Mouse (Mus musculus) spleen, adult 2 months (tissue): Measurements from ENCODE around the gene Gm28230. TPM values are rescaled to one million over a fixed set of nuclear protein-coding genes. Genes with fewer than 3 reads are reported as not detected.

ENCODE experiments used
- DNase-seq, 2 experiments: peaks; one replicate each; pipeline versions ENCODE4 v3.0.0 to v3.0.0-alpha.2; 2012 to 2021; ENCODE audit warnings: low spot score in 2 of 2, low read depth in 1 of 2
- H3K27ac ChIP-seq: fragments of 200-500 bp; 2 replicates; pipeline ENCODE4 v1.5.1; 2012; ENCODE audit warnings: low read length, inconsistent platforms; ENCODE audit not compliant: insufficient read depth
- H3K27me3 ChIP-seq: fragments of 200-500 bp; 2 replicates; pipeline ENCODE4 v1.6.1; 2012; ENCODE audit warnings: mild to moderate bottlenecking, moderate library complexity, low read length, inconsistent platforms; ENCODE audit not compliant: control insufficient read depth, insufficient read depth
- H3K36me3 ChIP-seq: fragments of 200-500 bp; 2 replicates; pipeline ENCODE4 v1.6.1; 2012; ENCODE audit warnings: mild to moderate bottlenecking, low read length, inconsistent platforms; ENCODE audit not compliant: control insufficient read depth, insufficient read depth
- H3K4me1 ChIP-seq: fragments of 200-500 bp; 2 replicates; pipeline ENCODE4 v1.6.1; 2011; ENCODE audit warnings: inconsistent platforms; ENCODE audit not compliant: control insufficient read depth, insufficient read depth, insufficient read length
- H3K4me3 ChIP-seq: fragments of 200-500 bp; 2 replicates; pipeline ENCODE4 v1.5.1; 2011; ENCODE audit warnings: mild to moderate bottlenecking, inconsistent platforms; ENCODE audit not compliant: insufficient read depth, insufficient read length; ENCODE audit errors: extremely low read depth
- CTCF ChIP-seq: fragments of 200-500 bp; IDR thresholded peaks from 2 replicates; pipeline ENCODE4 v1.5.1; 2011; ENCODE audit warnings: mild to moderate bottlenecking, inconsistent platforms; ENCODE audit not compliant: insufficient read depth, insufficient read length, insufficient replicate concordance; ENCODE audit errors: extremely low read depth
- POLR2A ChIP-seq: fragments of 200-500 bp; IDR thresholded peaks from 2 replicates; pipeline ENCODE4 v1.6.1; 2011; ENCODE audit warnings: low read depth, low read length, inconsistent platforms
- WGBS: fragments of 180-500 bp; shearing (Covaris S2); methylation state at CpG from one replicate; pipeline ENCODE4 v1.1.7; 2018; 5-methylcytosine and 5-hydroxymethylcytosine counted together
- polyA plus RNA-seq: library from polyadenylated mRNA; depleted of rRNA; stranded (reverse); fragments of >200 nt; gene quantifications from 2 replicates; pipeline ENCODE4 v1.2.3, GENCODE M21; 2012

Gm28230 gene
- polyA plus RNA-seq, 1 experiment = not detected

- Histone ChIP-seq H3K4me1 (peaks cover 7% of the 10 kb centered on the region; the same call in 1 of the 2 replicates), H3K27ac (no peak overlapping the region), H3K27me3 (peaks cover 14% of the 10 kb centered on the region), H3K4me3 (no peak overlapping the region), H3K36me3 (no peaks in the 10 kb centered on the region)
- 17% methylated on average over 1 of the region's 1 CpGs for WGBS
- DNase-seq = no peak
- TF ChIP-seq POLR2A (no peak), CTCF (no peak)
These were observed 33.6 kb downstream of the Gm28230 start for GRCm38 (mm10) chr2:74760146-74760545.

DNA sequence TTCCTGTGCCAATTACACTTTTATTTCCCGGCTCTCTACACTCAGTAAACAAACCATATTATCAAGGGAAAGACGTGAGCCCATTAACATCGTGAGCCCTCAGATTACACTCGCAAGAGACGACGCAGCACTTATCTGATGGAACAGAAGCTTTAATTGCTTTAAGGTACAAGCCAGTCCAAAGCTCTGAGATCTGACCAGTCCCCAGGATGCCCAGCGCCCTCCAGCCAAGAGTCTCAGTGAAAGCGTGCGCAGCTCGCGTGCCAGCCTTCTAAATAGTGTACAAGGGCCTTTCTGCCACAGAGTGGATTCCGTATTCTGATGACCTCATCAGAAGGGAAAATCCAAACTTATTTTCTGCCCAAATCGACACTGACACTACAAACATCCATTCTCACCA is 35.4 kb downstream of the Gm28230 start:
- 11% methylated on average over 13 of the region's 13 CpGs for WGBS
- DNase-seq = no peak
- TF ChIP-seq CTCF (no peak), POLR2A (no peak)

DNA sequence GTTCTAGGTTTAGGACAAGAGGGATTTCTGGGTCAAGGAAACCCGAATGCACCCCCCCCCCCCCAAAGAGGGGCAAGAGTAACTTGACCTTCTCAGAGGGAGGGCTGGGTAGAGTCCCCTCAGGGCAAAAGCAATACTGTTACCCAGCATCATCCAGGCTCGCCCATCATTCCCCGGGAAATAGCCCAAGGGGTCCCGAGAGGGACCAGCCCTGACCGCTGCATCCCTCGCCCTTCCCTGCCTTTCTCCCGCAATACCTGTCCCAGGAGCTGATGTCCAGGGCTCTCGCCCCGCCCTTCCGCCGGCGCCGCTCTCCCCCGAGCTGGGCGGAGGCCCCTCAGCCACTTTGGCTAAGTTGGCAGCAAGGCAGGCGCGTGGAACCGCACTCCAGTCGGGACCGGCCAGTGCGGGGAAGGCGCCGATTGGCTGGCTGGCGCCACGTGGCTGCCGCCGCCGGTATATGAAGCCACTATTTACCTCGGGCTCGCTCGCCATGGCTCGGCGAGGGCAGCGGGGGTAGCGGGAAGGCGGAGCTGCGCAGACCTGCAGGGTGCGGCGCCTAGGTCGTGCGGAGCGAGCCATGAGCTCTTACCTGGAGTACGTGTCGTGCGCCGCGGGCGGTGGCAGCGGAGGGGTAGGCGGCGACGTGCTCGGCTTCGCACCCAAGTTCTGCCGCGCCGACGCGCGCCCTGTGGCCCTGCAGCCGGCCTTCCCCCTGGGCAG is 36.2 kb downstream of the Gm28230 start, which contains the start of gene Hoxd1:
Hoxd1 (plus strand) TSS at position 459 of the 723 bp plus-strand sequence.
- Histone ChIP-seq H3K27ac (no peak within 1 kb of the TSS), H3K36me3 (no peaks in the 10 kb centered on the region), H3K27me3 (peaks cover 14% of the 10 kb centered on the region), H3K4me1 (peaks cover 7% of the 10 kb centered on the region; the same call in 1 of the 2 replicates), H3K4me3 (no peak within 1 kb of the TSS)
- DNase-seq = no peak
- TF ChIP-seq CTCF (no peak), POLR2A (no peak)
- 6% methylated on average over 56 of the region's 61 CpGs for WGBS

More for the DNA sequence above, 35.4 kb downstream of the Gm28230 start:
- Histone ChIP-seq H3K27me3 (peaks cover 14% of the 10 kb centered on the region), H3K4me1 (peaks cover 7% of the 10 kb centered on the region; the same call in 1 of the 2 replicates), H3K4me3 (no peak overlapping the region), H3K27ac (no peak overlapping the region), H3K36me3 (no peaks in the 10 kb centered on the region)

DNA sequence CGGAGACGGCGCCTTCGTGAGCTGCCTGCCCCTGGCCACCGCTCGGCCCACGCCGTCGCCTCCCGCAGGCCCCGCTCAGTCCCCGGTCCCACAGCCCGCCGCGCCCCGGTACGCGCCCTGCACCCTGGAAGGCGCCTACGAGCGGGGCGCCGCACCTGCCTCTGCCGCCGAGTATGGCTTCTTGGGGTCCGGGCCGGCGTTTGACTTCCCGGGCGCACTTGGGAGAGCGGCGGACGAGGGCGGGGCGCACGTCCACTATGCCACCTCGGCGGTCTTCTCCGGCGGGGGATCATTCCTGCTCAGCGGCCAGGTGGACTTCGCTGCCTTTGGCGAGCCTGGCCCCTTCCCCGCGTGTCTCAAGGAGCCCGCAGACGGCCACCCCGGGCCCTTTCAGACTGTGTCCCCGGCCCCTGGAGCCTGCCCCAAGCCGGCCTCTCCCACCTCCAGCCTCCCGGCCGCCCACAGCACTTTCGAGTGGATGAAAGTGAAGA is 36.8 kb downstream of the Gm28230 start:
- Histone ChIP-seq H3K4me1 (peaks cover 7% of the 10 kb centered on the region; the same call in 1 of the 2 replicates), H3K4me3 (no peak overlapping the region), H3K27me3 (peaks cover 14% of the 10 kb centered on the region), H3K36me3 (no peaks in the 10 kb centered on the region), H3K27ac (no peak overlapping the region)
- WGBS = 6% methylated on average over 46 of the region's 53 CpGs
- TF ChIP-seq CTCF (no peak), POLR2A (no peak)
- no peak for DNase-seq

DNA sequence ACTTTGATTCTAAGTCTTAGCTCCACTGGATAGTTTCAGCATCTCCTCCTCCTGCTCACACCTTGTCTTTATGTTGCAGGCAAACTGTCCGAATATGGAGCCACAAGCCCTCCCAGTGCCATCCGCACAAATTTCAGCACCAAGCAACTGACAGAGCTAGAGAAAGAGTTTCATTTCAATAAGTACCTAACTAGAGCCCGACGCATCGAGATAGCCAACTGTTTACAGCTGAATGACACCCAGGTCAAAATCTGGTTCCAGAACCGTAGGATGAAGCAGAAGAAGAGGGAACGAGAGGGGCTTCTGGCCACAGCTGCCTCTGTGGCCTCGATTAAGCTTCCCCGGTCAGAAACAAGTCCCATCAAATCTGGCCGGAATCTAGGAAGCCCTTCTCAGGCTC is 37.4 kb downstream of the Gm28230 start:
- Histone ChIP-seq H3K4me1 (peaks cover 7% of the 10 kb centered on the region; the same call in 1 of the 2 replicates), H3K4me3 (no peak overlapping the region), H3K36me3 (no peaks in the 10 kb centered on the region), H3K27me3 (peaks cover 12% of the 10 kb centered on the region), H3K27ac (no peak overlapping the region)
- 55% methylated on average over 10 of the region's 10 CpGs for WGBS
- no peak for DNase-seq
- TF ChIP-seq POLR2A = no peak
- TF ChIP-seq CTCF = no peak

DNA sequence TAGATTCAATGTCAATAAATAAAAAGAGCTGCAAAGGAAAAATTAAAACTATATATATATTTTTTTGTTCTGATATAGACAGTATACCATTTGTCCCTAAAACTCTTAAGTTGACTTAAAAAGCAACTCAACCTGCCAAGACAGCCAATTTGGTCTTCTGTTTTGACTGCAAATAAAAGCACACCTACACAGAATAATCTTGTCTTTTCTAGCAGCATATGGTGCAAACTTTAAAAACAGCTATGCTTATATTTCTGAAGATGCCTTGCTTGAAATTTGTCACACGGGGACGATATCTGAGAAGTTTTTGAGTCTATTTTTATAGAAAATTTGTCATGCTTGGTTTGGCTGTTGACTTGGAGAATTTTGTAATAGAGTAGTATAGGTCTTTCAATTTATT is 47.8 kb downstream of the Gm28230 start:
- Histone ChIP-seq H3K4me3 (no peak overlapping the region), H3K27me3 (no peaks in the 10 kb centered on the region), H3K36me3 (no peaks in the 10 kb centered on the region), H3K27ac (no peak overlapping the region), H3K4me1 (no peaks in the 10 kb centered on the region)
- TF ChIP-seq POLR2A = no peak
- TF ChIP-seq CTCF = no peak
- DNase-seq = no peak
- WGBS = 88% methylated on average over 2 of the region's 2 CpGs

DNA sequence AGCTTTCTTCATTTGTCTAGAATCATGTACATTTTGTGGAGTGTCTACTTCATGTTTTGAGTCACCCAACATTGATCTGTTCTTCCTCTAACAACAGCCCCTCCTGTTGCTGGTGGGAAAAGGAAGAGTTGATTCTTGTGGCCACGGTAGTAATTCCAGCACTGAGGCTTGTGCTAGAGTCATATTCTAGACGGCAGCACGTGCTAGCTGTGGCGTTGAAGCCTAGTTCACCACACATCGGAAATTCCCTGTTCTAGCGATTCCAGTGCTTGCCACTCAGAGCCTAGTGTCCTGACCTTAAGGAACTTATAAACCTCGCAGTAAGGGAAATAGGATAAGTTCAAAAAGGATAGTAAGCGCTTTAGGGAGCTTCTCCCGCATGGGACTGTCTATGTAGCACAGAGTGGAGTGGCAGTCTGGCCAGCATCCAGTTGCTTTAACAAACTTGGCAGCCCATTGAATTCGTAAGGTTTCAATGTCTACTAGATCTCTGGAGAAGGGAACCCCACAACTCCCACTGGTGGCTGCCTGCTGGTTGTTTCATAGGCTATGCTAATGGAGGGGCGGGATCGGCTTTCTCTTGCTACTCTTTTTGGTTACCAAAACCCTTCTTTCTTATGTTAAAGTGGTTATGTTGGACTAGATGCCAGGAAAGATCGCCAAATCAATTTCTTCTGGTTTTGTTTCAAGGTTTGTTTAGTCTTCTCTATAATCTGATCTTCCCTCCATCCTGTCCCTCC is 51.2 kb downstream of the Gm28230 start:
- no peak overlapping the region for H3K4me3 ChIP-seq
- TF ChIP-seq CTCF (no peak), POLR2A (no peak)
- 84% methylated on average over 13 of the region's 13 CpGs for WGBS

More for the DNA sequence above, 51.2 kb downstream of the Gm28230 start:
- no peaks in the 10 kb centered on the region for H3K27me3 ChIP-seq
- H3K4me1 ChIP-seq = no peaks in the 10 kb centered on the region
- no peak overlapping the region for H3K27ac ChIP-seq
- no peak for DNase-seq
- H3K36me3 ChIP-seq = no peaks in the 10 kb centered on the region
